Mouse (Mus musculus) layer of hippocampus, adult 2 months (tissue): ENCODE data around the gene 3110040N11Rik. TPM values are rescaled to one million over a fixed set of nuclear protein-coding genes. Genes with fewer than 3 reads are reported as not detected.

Experiments used
- DNase-seq, 2 experiments: peaks; one replicate each; pipeline ENCODE4 v3.0.0; 2022; ENCODE audit warnings: low spot score in 2 of 2
- H3K27ac ChIP-seq: fragments of 200-600 bp; 2 replicates; pipeline ENCODE4 v1.8.1; 2022
- H3K4me3 ChIP-seq: fragments of 200-600 bp; 2 replicates; pipeline ENCODE4 v1.8.1; 2022; ENCODE audit warnings: mild to moderate bottlenecking
- CTCF ChIP-seq: fragments of 200-600 bp; conservative IDR thresholded peaks from 2 replicates; pipeline ENCODE4 v1.8.1; 2022; ENCODE audit warnings: antibody characterized with exemption, mild to moderate bottlenecking, moderate library complexity
- total RNA-seq, 2 experiments: library from RNA; stranded (reverse); gene quantifications; 2 replicates each; pipeline ENCODE4 v1.2.3; 2021

Gene 3110040N11Rik
- total RNA-seq, 2 experiments from 2014 or later, result 28.7 to 30.0 TPM

GRCm38 (mm10) chr7:81775325-81775724, 14.0 kb downstream of the 3110040N11Rik start:
- DNase-seq, result no peak
- Histone ChIP-seq H3K4me3 (no peak overlapping the region), H3K27ac (peak overlapping the region; percentile 53; the same call in 1 of the 2 replicates)
- no peak for TF ChIP-seq CTCF

- DNase-seq, result no peak
- H3K4me3 ChIP-seq, result no peak overlapping the region
- no peak for TF ChIP-seq CTCF
- H3K27ac ChIP-seq, result no peak overlapping the region
Measured at GRCm38 (mm10) chr7:81772786-81773539, 16.3 kb downstream of the 3110040N11Rik start.

GRCm38 (mm10) chr7:81763110-81763845, 26.0 kb downstream of the 3110040N11Rik start:
- Histone ChIP-seq H3K4me3 (peak overlapping the region; percentile 99), H3K27ac (peak overlapping the region; percentile 89)
- DNase-seq, result peak in 1 of 2 experiments; percentile 42
- TF ChIP-seq CTCF, result peak; percentile 71

GRCm38 (mm10) chr7:81762180-81763109, 26.8 kb downstream of the 3110040N11Rik start, which contains the start of gene Ramac:
Gene Ramac, plus strand, starts transcription at chr7:81762925.
- TF ChIP-seq CTCF, result peak; percentile 66
- peak; percentile 78 to 84 for DNase-seq
- Histone ChIP-seq H3K27ac (peak within 1 kb of the TSS; percentile 89), H3K4me3 (peak within 1 kb of the TSS; percentile 99)

GRCm38 (mm10) chr7:81747956-81748355, 41.3 kb downstream of the 3110040N11Rik start:
- H3K27ac ChIP-seq, result no peak overlapping the region
- H3K4me3 ChIP-seq, result no peak overlapping the region
- TF ChIP-seq CTCF, result no peak
- no peak for DNase-seq

GRCm38 (mm10) chr7:81744145-81744544, 45.1 kb downstream of the 3110040N11Rik start:
- no peak for DNase-seq
- peak; percentile 58 for TF ChIP-seq CTCF
- Histone ChIP-seq H3K4me3 (no peak overlapping the region), H3K27ac (no peak overlapping the region)

- Histone ChIP-seq H3K4me3 (no peak overlapping the region), H3K27ac (no peak overlapping the region)
- DNase-seq, result no peak
- TF ChIP-seq CTCF, result no peak
Measured at GRCm38 (mm10) chr7:81740010-81740409, 49.3 kb downstream of the 3110040N11Rik start.

GRCm38 (mm10) chr7:81738720-81739385, 50.4 kb downstream of the 3110040N11Rik start:
- Histone ChIP-seq H3K4me3 (no peak overlapping the region), H3K27ac (no peak overlapping the region)
- DNase-seq, result no peak
- TF ChIP-seq CTCF, result no peak

- H3K27ac ChIP-seq, result no peak overlapping the region
- H3K4me3 ChIP-seq, result no peak overlapping the region
- DNase-seq, result no peak
- no peak for TF ChIP-seq CTCF
Measured at GRCm38 (mm10) chr7:81735300-81736048, 53.8 kb downstream of the 3110040N11Rik start.

- Histone ChIP-seq H3K27ac (no peak overlapping the region), H3K4me3 (no peak overlapping the region)
- DNase-seq, result no peak
- no peak for TF ChIP-seq CTCF
Measured at GRCm38 (mm10) chr7:81732183-81733089, 56.8 kb downstream of the 3110040N11Rik start.

Other genes with a start within 250 kb of the 3110040N11Rik start
- gene Fsd2, start 222.5 kb downstream of the 3110040N11Rik start, total RNA-seq, result under 1 TPM; 0.27 to 0.28 TPM
- gene Whamm, start 218.2 kb downstream of the 3110040N11Rik start, total RNA-seq, result 10 to 100 TPM; 19.0 to 22.8 TPM
- 10 to 100 TPM; 90.4 to 92.1 TPM for gene Homer2, start 82.0 kb downstream of the 3110040N11Rik start, total RNA-seq
- 10 to 100 TPM; 73.9 to 76.4 TPM for gene Ramac, start 26.6 kb downstream of the 3110040N11Rik start, total RNA-seq
- 100 to 1,000 TPM in 1 of 2 experiments, 10 to 100 TPM in 1; 97.5 to 104 TPM for gene Btbd1, start 40.0 kb upstream of the 3110040N11Rik start, total RNA-seq
- gene Gm10160, start 66.3 kb upstream of the 3110040N11Rik start, total RNA-seq, result not detected
- 10 to 100 TPM; 13.8 to 17.9 TPM for gene Tm6sf1, start 69.5 kb upstream of the 3110040N11Rik start, total RNA-seq
- gene Hdgfl3, start 145.0 kb upstream of the 3110040N11Rik start, total RNA-seq, result 10 to 100 TPM; 62.1 to 64.3 TPM
- gene Bnc1, start 202.8 kb upstream of the 3110040N11Rik start, total RNA-seq, result under 1 TPM in 1 of 2 experiments, not detected in 1; 0.07 TPM